Mouse (Mus musculus): ENCODE measurements at regions not wholly inside any gene's neighbourhood (a gene's known extent, or its start where the extent isn't known, plus 50 kb on each side); places are given as distances from the start of the nearest gene placed in this dataset.

DNA sequence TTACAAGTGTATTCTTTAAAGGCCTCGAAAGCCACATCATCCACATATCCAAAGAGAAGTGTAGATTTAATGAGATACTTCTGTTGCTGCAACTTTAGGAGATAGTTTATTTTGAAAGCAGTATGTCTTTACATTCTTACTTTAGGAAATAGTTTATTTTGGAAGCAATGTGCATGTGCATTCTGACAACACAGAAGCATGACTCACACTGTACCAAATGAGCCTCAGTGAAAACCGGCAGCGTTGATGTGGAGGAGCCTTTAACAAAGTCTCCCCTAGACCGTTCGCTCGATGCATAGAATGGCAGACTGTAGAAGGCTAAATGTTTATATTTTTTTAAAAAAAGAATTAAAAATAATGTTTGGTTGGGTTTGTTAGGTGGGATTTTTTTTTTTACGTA lies 138.1 kb downstream of the Nhlrc3 start:
- H3K9me3 ChIP-seq (ENCODE audit: low read length) = no peaks in the 10 kb centered on the region
- peaks cover 9% of the 10 kb centered on the region for H3K4me1 ChIP-seq (replicated peaks; ENCODE audit: low read depth, low read length)
- H3K36me3 ChIP-seq (ENCODE audit: insufficient read depth, low read length) = no peaks in the 10 kb centered on the region
- TF ChIP-seq CTCF (conservative IDR thresholded peaks at IDR 0.05; ENCODE audit: low read length) (no peak), POU5F1 (IDR thresholded peaks at IDR 0.05; ENCODE audit: borderline replicate concordance, low read length) (no peak), NANOG (IDR thresholded peaks at IDR 0.05; ENCODE audit: borderline replicate concordance, low read length) (no peak)
- no peaks in the 10 kb centered on the region for H3K27me3 ChIP-seq (ENCODE audit: insufficient read depth, low read length)
- no peak overlapping the region for H3K4me3 ChIP-seq (replicated peaks; ENCODE audit: low read length)

DNA sequence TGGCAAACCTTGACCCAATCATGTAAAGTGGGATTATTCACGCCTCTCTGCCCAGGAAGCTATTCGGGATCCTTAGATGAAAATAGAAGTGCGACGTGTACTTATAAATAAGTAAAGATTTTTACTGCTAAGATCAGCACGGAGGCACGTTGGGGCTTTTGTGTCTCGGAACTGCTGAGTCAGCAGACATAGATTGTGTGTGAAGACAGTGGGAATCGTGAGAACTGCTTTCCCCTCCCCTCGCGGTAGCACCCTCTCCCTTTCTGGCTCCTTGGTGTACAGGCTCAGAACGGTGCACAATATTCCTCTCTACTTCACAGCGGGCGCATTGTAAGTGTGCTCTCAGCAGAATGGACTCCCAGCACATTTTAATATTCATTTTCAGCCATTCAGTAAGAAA lies 138.7 kb downstream of the Nhlrc3 start:
- no peaks in the 10 kb centered on the region for H3K9me3 ChIP-seq (ENCODE audit: low read length)
- H3K4me3 ChIP-seq (replicated peaks; ENCODE audit: low read length) = no peak overlapping the region
- TF ChIP-seq CTCF (conservative IDR thresholded peaks at IDR 0.05; ENCODE audit: low read length) (no peak), NANOG (IDR thresholded peaks at IDR 0.05; ENCODE audit: borderline replicate concordance, low read length) (no peak), POU5F1 (IDR thresholded peaks at IDR 0.05; ENCODE audit: borderline replicate concordance, low read length) (no peak)
- peaks cover 9% of the 10 kb centered on the region for H3K4me1 ChIP-seq (replicated peaks; ENCODE audit: low read depth, low read length)
- no peaks in the 10 kb centered on the region for H3K36me3 ChIP-seq (ENCODE audit: insufficient read depth, low read length)
- no peaks in the 10 kb centered on the region for H3K27me3 ChIP-seq (ENCODE audit: insufficient read depth, low read length)

DNA sequence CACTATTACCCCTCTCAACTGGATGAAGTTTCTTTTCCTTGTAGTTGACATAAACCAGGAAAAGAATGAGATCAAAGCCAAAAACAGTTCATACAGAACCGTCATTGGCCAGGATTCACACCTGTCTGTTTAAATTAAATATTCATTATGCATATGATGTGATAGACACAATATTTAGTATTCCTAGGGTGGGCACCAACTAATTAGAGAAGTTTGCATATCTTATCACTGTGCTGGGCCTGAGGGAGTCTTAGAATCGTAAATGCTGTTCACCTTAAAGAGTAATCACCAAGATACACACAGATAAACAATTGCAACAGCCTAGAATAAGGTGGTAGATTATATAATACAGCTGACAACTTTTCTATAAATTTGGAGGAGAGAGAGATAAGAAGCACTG lies 147.7 kb downstream of the Nhlrc3 start:
- H3K4me1 ChIP-seq (replicated peaks; ENCODE audit: low read depth, low read length) = 0 out of 2 replicates have a peak, but pooled peaks cover 3% of the 10 kb centered on the region
- TF ChIP-seq CTCF (conservative IDR thresholded peaks at IDR 0.05; ENCODE audit: low read length) (no peak), NANOG (IDR thresholded peaks at IDR 0.05; ENCODE audit: borderline replicate concordance, low read length) (no peak), POU5F1 (IDR thresholded peaks at IDR 0.05; ENCODE audit: borderline replicate concordance, low read length) (no peak)
- H3K9me3 ChIP-seq (ENCODE audit: low read length) = no peaks in the 10 kb centered on the region
- H3K36me3 ChIP-seq (ENCODE audit: insufficient read depth, low read length) = no peaks in the 10 kb centered on the region
- no peak overlapping the region for H3K4me3 ChIP-seq (replicated peaks; ENCODE audit: low read length)
- H3K27me3 ChIP-seq (ENCODE audit: insufficient read depth, low read length) = no peaks in the 10 kb centered on the region

Measured in E14TG2a.4 (cell line).